Mouse (Mus musculus) megakaryocyte, embryonic 14.5 days (primary cell): Measurements from ENCODE around the gene Entpd1.
"Not testable (repeated sequence)": the region's sequence is repeated elsewhere in the genome, so short reads cannot be mapped to it uniquely, and the experiment has no call there.

ENCODE experiments used
- FLI1 ChIP-seq: IDR thresholded peaks from 2 replicates; pipeline ENCODE4 v1.6.1; 2012; ENCODE audit warnings: low read length, inconsistent platforms, mixed read lengths
- GATA1 ChIP-seq: IDR thresholded peaks from 3 replicates; pipeline ENCODE4 v1.6.1; 2012; ENCODE audit warnings: mixed read lengths, low read length, inconsistent platforms, borderline replicate concordance

GRCm38 (mm10) chr19:40600846-40601245, 11.3 kb upstream of the Entpd1 start:
- TF ChIP-seq GATA1, FLI1: not testable (repeated sequence)
